8 mouse cellular contexts compared by ENCODE assay signal in genomic region chr7:78912253-78912973, GRCm38 (mm10). TPM values are rescaled to one million over a fixed set of nuclear protein-coding genes. Genes with fewer than 3 reads are reported as not detected.
DNase-seq lines count a peak whose midpoint lies in the region; ATAC-seq lines count a peak whose summit lies in the region.

No protein-coding gene starts in this region.

- H3K27ac ChIP-seq in heart, embryonic 15.5 days, result no peak overlapping the region
- H3K27ac ChIP-seq in liver, embryonic 11.5 days (ENCODE audit: low read depth, low read length), result no peak overlapping the region
- no peak overlapping the region for H3K27ac ChIP-seq in midbrain, embryonic 16.5 days (ENCODE audit: low read length)

- ATAC-seq in heart, embryonic 15.5 days (replicated peaks; ENCODE audit: insufficient number of reproducible peaks, insufficient read depth, low FRiP score, low read depth), result no peak
- peak; percentile 35 for ATAC-seq in liver, embryonic 11.5 days (replicated peaks; ENCODE audit: low FRiP score)
- ATAC-seq in midbrain, embryonic 16.5 days, result peak; percentile 13; the same call in 1 of the 2 replicates

- H3K4me2 ChIP-seq in heart, embryonic 15.5 days, result peak overlapping the region; percentile 68
- H3K4me2 ChIP-seq in liver, embryonic 11.5 days, result peak overlapping the region; percentile 61
- H3K4me2 ChIP-seq in midbrain, embryonic 16.5 days (ENCODE audit: low read length), result peak overlapping the region; percentile 39

- no peaks in the 10 kb centered on the region for H3K27me3 ChIP-seq in heart, embryonic 15.5 days
- H3K27me3 ChIP-seq in liver, embryonic 11.5 days (replicated peaks; ENCODE audit: control insufficient read depth, insufficient read depth, low read length), result no peaks in the 10 kb centered on the region
- no peaks in the 10 kb centered on the region; the same call in 1 of the 2 replicates for H3K27me3 ChIP-seq in midbrain, embryonic 16.5 days (ENCODE audit: control insufficient read depth, insufficient read depth, low read depth, low read length)

- no peaks in the 10 kb centered on the region for H3K9me3 ChIP-seq in heart, embryonic 15.5 days (replicated peaks)
- no peaks in the 10 kb centered on the region for H3K9me3 ChIP-seq in liver, embryonic 11.5 days (ENCODE audit: control insufficient read depth, low read length)
- H3K9me3 ChIP-seq in midbrain, embryonic 16.5 days (replicated peaks; ENCODE audit: control insufficient read depth, low read length, poor library complexity, severe bottlenecking), result no peaks in the 10 kb centered on the region

- peak; percentile 77 for DNase-seq in CD4-positive, CD25-positive, alpha-beta regulatory T cell, adult 2 months (ENCODE audit: low read depth, low spot score)
- peak; percentile 46 for DNase-seq in embryo, embryonic 10 days (ENCODE audit: low spot score)
- peak; percentile 57 for DNase-seq in liver, embryonic 11.5 days (ENCODE audit: low spot score)
- DNase-seq in thymus, postnatal 0 days (ENCODE audit: low spot score), result peak; percentile 81
- DNase-seq in adrenal gland, adult 2 months, result no peak
- no peak for DNase-seq in layer of hippocampus, adult 18-20 months (ENCODE audit: low spot score in 2 of 2)

- peaks cover 25% of the 10 kb centered on the region for H3K4me1 ChIP-seq in heart, embryonic 15.5 days (replicated peaks)
- peaks cover 17% of the 10 kb centered on the region for H3K4me1 ChIP-seq in liver, embryonic 11.5 days (replicated peaks; ENCODE audit: control insufficient read depth, insufficient read depth, low read length)
- H3K4me1 ChIP-seq in midbrain, embryonic 16.5 days (ENCODE audit: control insufficient read depth, insufficient read depth, low read length), result peaks cover 10% of the 10 kb centered on the region; the same call in 1 of the 2 replicates

- peak overlapping the region; percentile 44; the same call in 1 of the 2 replicates for H3K9ac ChIP-seq in heart, embryonic 15.5 days
- peak overlapping the region; percentile 6 for H3K9ac ChIP-seq in liver, embryonic 11.5 days (ENCODE audit: low read depth, low read length)
- H3K9ac ChIP-seq in midbrain, embryonic 16.5 days (ENCODE audit: low read depth, low read length), result no peak overlapping the region; the same call in 1 of the 2 replicates

- H3K36me3 ChIP-seq in heart, embryonic 15.5 days, result no peaks in the 10 kb centered on the region
- peaks cover 3% of the 10 kb centered on the region; the same call in 1 of the 2 replicates for H3K36me3 ChIP-seq in liver, embryonic 11.5 days (ENCODE audit: control insufficient read depth, insufficient read depth, low read length)
- H3K36me3 ChIP-seq in midbrain, embryonic 16.5 days (ENCODE audit: control insufficient read depth, insufficient read depth, low read length), result peaks cover 2% of the 10 kb centered on the region; the same call in 1 of the 2 replicates

- WGBS in heart, embryonic 15.5 days, result 11% methylated on average over 20 of the region's 20 CpGs
- WGBS in liver, embryonic 11.5 days, result 10% methylated on average over 20 of the region's 20 CpGs
- 11% methylated on average over 20 of the region's 20 CpGs for WGBS in midbrain, embryonic 16.5 days

- peak overlapping the region; percentile 39 for H3K4me3 ChIP-seq in heart, embryonic 15.5 days
- H3K4me3 ChIP-seq in liver, embryonic 11.5 days (ENCODE audit: low read depth, low read length), result peak overlapping the region; percentile 15
- H3K4me3 ChIP-seq in midbrain, embryonic 16.5 days (ENCODE audit: low read depth, low read length), result peak overlapping the region; percentile 5; the same call in 1 of the 2 replicates

RNA-seq across cellular contexts. Expression of gene Isg20, which starts 0.8 kb away (rescaled TPM):
- polyA plus RNA-seq in heart, embryonic 15.5 days (2015; fragmentation: Nextera tagmentation; extraction: Ambion mirVana), result 12.7 and 18.3 TPM in 2 replicates
- 3.7 and 5.8 TPM in 2 replicates for polyA plus RNA-seq in liver, embryonic 11.5 days (2014; fragmentation: Nextera tagmentation; extraction: Ambion mirVana)
- 1.1 and 2.7 TPM in 2 replicates for polyA plus RNA-seq in midbrain, embryonic 16.5 days (2015; fragmentation: Nextera tagmentation; extraction: Ambion mirVana)
- 136 and 152 TPM in 2 replicates for polyA plus RNA-seq in thymus, postnatal 0 days (2015; fragmentation: Nextera tagmentation; extraction: Ambion mirVana)
- total RNA-seq in adrenal gland, adult 2 months (2021), result 10 to 100 TPM in 1 of 2 experiments, 1 to 10 TPM in 1; 5.7 to 12.1 TPM
- 6.9 and 9.5 TPM in 2 replicates for polyA plus RNA-seq in adrenal gland, adult 2 months (2012; rRNA removed)
- total RNA-seq in layer of hippocampus, adult 18-20 months (2021), result under 1 TPM; 0.68 to 0.69 TPM

RNA-seq across cellular contexts. Expression of gene Aen, which starts 16.8 kb away (rescaled TPM):
- 26.8 and 32.9 TPM in 2 replicates for polyA plus RNA-seq in heart, embryonic 15.5 days (2015; fragmentation: Nextera tagmentation; extraction: Ambion mirVana)
- polyA plus RNA-seq in liver, embryonic 11.5 days (2014; fragmentation: Nextera tagmentation; extraction: Ambion mirVana), result 50.8 and 55.3 TPM in 2 replicates
- 48.5 and 54.0 TPM in 2 replicates for polyA plus RNA-seq in midbrain, embryonic 16.5 days (2015; fragmentation: Nextera tagmentation; extraction: Ambion mirVana)
- polyA plus RNA-seq in thymus, postnatal 0 days (2015; fragmentation: Nextera tagmentation; extraction: Ambion mirVana), result 45.4 and 45.7 TPM in 2 replicates
- 10 to 100 TPM; 36.7 to 41.4 TPM for total RNA-seq in adrenal gland, adult 2 months (2021)
- 22.9 and 33.3 TPM in 2 replicates for polyA plus RNA-seq in adrenal gland, adult 2 months (2012; rRNA removed)
- total RNA-seq in layer of hippocampus, adult 18-20 months (2021), result 10 to 100 TPM; 21.5 to 24.1 TPM

Comparison
In these comparisons a context has a peak if more than half of its experiments do, and no peak if none do; other contexts are left out.
1. DNase-seq: peak in CD4-positive, CD25-positive, alpha-beta regulatory T cell, adult 2 months (single experiment), embryo, embryonic 10 days (single experiment), liver, embryonic 11.5 days (single experiment) and thymus, postnatal 0 days (single experiment); none in adrenal gland, adult 2 months (single experiment) and layer of hippocampus, adult 18-20 months (0 of 2).
2. Peak in every context shown above with its lines, with median percentiles within 50 percentile points of each other: H3K4me2 ChIP-seq and H3K4me3 ChIP-seq.